Mouse (Mus musculus): ENCODE measurements at regions not wholly inside any gene's neighbourhood (a gene's known extent, or its start where the extent isn't known, plus 50 kb on each side); places are given as distances from the start of the nearest gene placed in this dataset.

GRCm38 (mm10) chr1:90504583-90505080 is 98.1 kb upstream of the Cops8 start:
- WGBS, result 66% methylated on average over 8 of the region's 8 CpGs
- no peak overlapping the region for H3K27ac ChIP-seq (ENCODE audit: control insufficient read depth, insufficient read depth, low read depth, low read length, poor library complexity)

GRCm38 (mm10) chr1:90505599-90505998 is 97.2 kb upstream of the Cops8 start:
- no peak overlapping the region for H3K4me3 ChIP-seq (replicated peaks; ENCODE audit: control insufficient read depth, low read depth, low read length)
- 6% methylated on average over 3 of the region's 3 CpGs for WGBS

More at GRCm38 (mm10) chr1:90504583-90505080, 98.1 kb upstream of the Cops8 start:
- no peaks in the 10 kb centered on the region for H3K4me1 ChIP-seq (ENCODE audit: control insufficient read depth, insufficient read depth, low read length)
- TF ChIP-seq CTCF (IDR thresholded peaks at IDR 0.05; ENCODE audit: control insufficient read depth, insufficient read depth, low read length) (no peak), POLR2A (IDR thresholded peaks at IDR 0.05; ENCODE audit: borderline replicate concordance, control insufficient read depth, low read depth, low read length) (no peak)
- no peak overlapping the region for H3K4me3 ChIP-seq (replicated peaks; ENCODE audit: control insufficient read depth, low read depth, low read length)

GRCm38 (mm10) chr1:90506582-90506981 is 96.2 kb upstream of the Cops8 start:
- 85% methylated on average over 9 of the region's 9 CpGs for WGBS
- H3K27ac ChIP-seq (ENCODE audit: control insufficient read depth, insufficient read depth, low read depth, low read length, poor library complexity), result no peak overlapping the region
- no peak overlapping the region for H3K4me3 ChIP-seq (replicated peaks; ENCODE audit: control insufficient read depth, low read depth, low read length)
- no peaks in the 10 kb centered on the region for H3K4me1 ChIP-seq (ENCODE audit: control insufficient read depth, insufficient read depth, low read length)
- TF ChIP-seq CTCF (IDR thresholded peaks at IDR 0.05; ENCODE audit: control insufficient read depth, insufficient read depth, low read length) (no peak), POLR2A (IDR thresholded peaks at IDR 0.05; ENCODE audit: borderline replicate concordance, control insufficient read depth, low read depth, low read length) (no peak)

More at GRCm38 (mm10) chr1:90505599-90505998, 97.2 kb upstream of the Cops8 start:
- H3K27ac ChIP-seq (ENCODE audit: control insufficient read depth, insufficient read depth, low read depth, low read length, poor library complexity), result no peak overlapping the region
- no peaks in the 10 kb centered on the region for H3K4me1 ChIP-seq (ENCODE audit: control insufficient read depth, insufficient read depth, low read length)
- no peak for TF ChIP-seq CTCF (IDR thresholded peaks at IDR 0.05; ENCODE audit: control insufficient read depth, insufficient read depth, low read length)
- TF ChIP-seq POLR2A (IDR thresholded peaks at IDR 0.05; ENCODE audit: borderline replicate concordance, control insufficient read depth, low read depth, low read length), result no peak

GRCm38 (mm10) chr1:90509371-90509770 is 93.4 kb upstream of the Cops8 start:
- H3K4me3 ChIP-seq (replicated peaks; ENCODE audit: control insufficient read depth, low read depth, low read length), result no peak overlapping the region
- TF ChIP-seq POLR2A (IDR thresholded peaks at IDR 0.05; ENCODE audit: borderline replicate concordance, control insufficient read depth, low read depth, low read length), result no peak
- TF ChIP-seq CTCF (IDR thresholded peaks at IDR 0.05; ENCODE audit: control insufficient read depth, insufficient read depth, low read length), result no peak
- 76% methylated on average over 7 of the region's 7 CpGs for WGBS
- H3K27ac ChIP-seq (ENCODE audit: control insufficient read depth, insufficient read depth, low read depth, low read length, poor library complexity), result no peak overlapping the region
- H3K4me1 ChIP-seq (ENCODE audit: control insufficient read depth, insufficient read depth, low read length), result no peaks in the 10 kb centered on the region

GRCm38 (mm10) chr1:90513442-90514070 is 89.2 kb upstream of the Cops8 start:
- no peaks in the 10 kb centered on the region for H3K4me1 ChIP-seq (ENCODE audit: control insufficient read depth, insufficient read depth, low read length)
- no peak overlapping the region for H3K4me3 ChIP-seq (replicated peaks; ENCODE audit: control insufficient read depth, low read depth, low read length)
- no peak overlapping the region for H3K27ac ChIP-seq (ENCODE audit: control insufficient read depth, insufficient read depth, low read depth, low read length, poor library complexity)
- TF ChIP-seq POLR2A (IDR thresholded peaks at IDR 0.05; ENCODE audit: borderline replicate concordance, control insufficient read depth, low read depth, low read length) (no peak), CTCF (IDR thresholded peaks at IDR 0.05; ENCODE audit: control insufficient read depth, insufficient read depth, low read length) (no peak)
- 53% methylated on average over 4 of the region's 4 CpGs for whole genome bisulfite sequencing

GRCm38 (mm10) chr1:90514176-90514575 is 88.6 kb upstream of the Cops8 start:
- TF ChIP-seq POLR2A (IDR thresholded peaks at IDR 0.05; ENCODE audit: borderline replicate concordance, control insufficient read depth, low read depth, low read length) (no peak), CTCF (IDR thresholded peaks at IDR 0.05; ENCODE audit: control insufficient read depth, insufficient read depth, low read length) (no peak)
- 81% methylated on average over 7 of the region's 7 CpGs for WGBS
- Histone ChIP-seq H3K4me3 (replicated peaks; ENCODE audit: control insufficient read depth, low read depth, low read length) (no peak overlapping the region), H3K4me1 (ENCODE audit: control insufficient read depth, insufficient read depth, low read length) (no peaks in the 10 kb centered on the region), H3K27ac (ENCODE audit: control insufficient read depth, insufficient read depth, low read depth, low read length, poor library complexity) (no peak overlapping the region)

GRCm38 (mm10) chr1:90518584-90519265 is 84.1 kb upstream of the Cops8 start:
- no peak overlapping the region for H3K4me3 ChIP-seq (replicated peaks; ENCODE audit: control insufficient read depth, low read depth, low read length)
- WGBS, result 68% methylated on average over 9 of the region's 9 CpGs
- H3K4me1 ChIP-seq (ENCODE audit: control insufficient read depth, insufficient read depth, low read length), result no peaks in the 10 kb centered on the region
- H3K27ac ChIP-seq (ENCODE audit: control insufficient read depth, insufficient read depth, low read depth, low read length, poor library complexity), result no peak overlapping the region
- TF ChIP-seq POLR2A (IDR thresholded peaks at IDR 0.05; ENCODE audit: borderline replicate concordance, control insufficient read depth, low read depth, low read length) (no peak), CTCF (IDR thresholded peaks at IDR 0.05; ENCODE audit: control insufficient read depth, insufficient read depth, low read length) (no peak)
